In the genomic region with DNA sequence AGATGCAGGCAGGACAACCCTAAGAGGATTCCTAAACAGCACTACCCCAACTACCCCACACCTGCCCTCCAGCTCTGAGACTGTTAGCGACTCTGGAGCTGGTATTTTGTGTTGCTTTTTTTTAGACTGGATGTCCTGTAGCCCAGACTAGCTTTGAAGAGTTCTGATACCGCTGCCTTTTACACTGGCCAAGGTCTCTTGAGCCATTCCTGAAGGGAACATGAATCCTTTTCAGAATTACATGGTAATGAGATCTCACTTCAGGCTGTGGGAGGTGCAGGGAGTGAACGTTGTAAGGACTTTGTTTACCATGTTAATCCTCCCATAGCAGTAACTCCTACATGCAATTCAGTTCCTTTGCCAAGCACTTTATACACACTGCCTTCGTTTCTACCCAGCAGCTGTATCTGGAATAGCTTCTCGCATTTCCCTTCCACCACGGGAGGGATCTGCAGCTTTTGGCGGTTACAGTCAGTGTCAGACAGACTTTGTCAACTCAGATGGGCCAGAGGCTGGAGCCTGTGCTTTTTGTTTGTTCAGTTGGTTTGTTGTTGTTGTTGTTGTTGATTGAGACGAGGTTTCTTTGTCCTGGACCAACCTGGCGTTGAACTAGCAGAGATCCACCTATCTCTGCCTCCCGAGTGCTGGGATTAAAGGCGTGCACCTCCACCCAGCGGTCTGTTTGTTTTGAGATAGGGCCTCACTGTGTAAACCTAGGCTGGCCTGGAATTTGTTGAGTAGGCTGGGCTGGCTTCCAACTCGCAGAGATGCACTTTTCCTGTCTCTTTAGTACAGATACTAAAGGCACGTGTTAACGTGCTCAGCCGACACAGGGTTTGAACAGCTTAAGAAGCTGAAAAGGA, we compare ENCODE assay signal across 9 mouse cellular contexts. TPM values are rescaled to one million over a fixed set of nuclear protein-coding genes. Genes with fewer than 3 reads are reported as not detected.
DNase-seq lines count a peak whose midpoint lies in the region; ATAC-seq and TF ChIP-seq lines count a peak whose summit lies in the region.
"Had no signal": no experiment of that assay in that cellular context is flagged by ENCODE, and none has a peak within 500 bp of the region (broad histone marks: within the 10 kb centered on the region; RNA-seq: fewer than 3 reads in every experiment).

No protein-coding gene starts in this region.

- no peak overlapping the region for H3K9ac ChIP-seq in heart, embryonic 16.5 days (ENCODE audit: low read length)
- no peak overlapping the region for H3K9ac ChIP-seq in limb, embryonic 14.5 days (ENCODE audit: low read depth, low read length, severe bottlenecking)
- H3K9ac ChIP-seq: limb, embryonic 15.5 days had no signal

- no peak for TF ChIP-seq CTCF in gastrocnemius, adult 2 months (IDR thresholded peaks at IDR 0.05)
- TF ChIP-seq CTCF in small intestine, adult 2 months (IDR thresholded peaks at IDR 0.05; ENCODE audit: extremely low read depth, insufficient read length, insufficient replicate concordance, low read depth, low read length) = no peak

- no peaks in the 10 kb centered on the region for H3K9me3 ChIP-seq in heart, embryonic 16.5 days (replicated peaks; ENCODE audit: control insufficient read depth, low read length)
- no peaks in the 10 kb centered on the region for H3K9me3 ChIP-seq in limb, embryonic 14.5 days (ENCODE audit: control insufficient read depth, low read length)
- no peaks in the 10 kb centered on the region for H3K9me3 ChIP-seq in midbrain, embryonic 10.5 days (replicated peaks)
- H3K9me3 ChIP-seq: limb, embryonic 15.5 days had no signal

- no peak overlapping the region; the same call in 1 of the 2 replicates for H3K4me2 ChIP-seq in heart, embryonic 16.5 days (ENCODE audit: low read depth, low read length)
- no peak overlapping the region for H3K4me2 ChIP-seq in limb, embryonic 14.5 days (replicated peaks; ENCODE audit: low read depth, low read length, severe bottlenecking)
- H3K4me2 ChIP-seq: limb, embryonic 15.5 days had no signal

- no peak overlapping the region for H3K4me3 ChIP-seq in gastrocnemius, adult 2 months
- no peak overlapping the region for H3K4me3 ChIP-seq in heart, embryonic 16.5 days (ENCODE audit: low read length)
- H3K4me3 ChIP-seq in limb, embryonic 14.5 days (replicated peaks; ENCODE audit: low read length) = no peak overlapping the region
- H3K4me3 ChIP-seq in small intestine, adult 2 months (ENCODE audit: low read depth, low read length) = no peak overlapping the region
- H3K4me3 ChIP-seq in midbrain, embryonic 10.5 days = no peak overlapping the region
- H3K4me3 ChIP-seq: limb, embryonic 15.5 days had no signal

- no peaks in the 10 kb centered on the region for H3K36me3 ChIP-seq in heart, embryonic 16.5 days (ENCODE audit: control insufficient read depth, insufficient read depth)
- no peaks in the 10 kb centered on the region for H3K36me3 ChIP-seq in limb, embryonic 14.5 days (ENCODE audit: control insufficient read depth, insufficient read depth, low read length)
- no peaks in the 10 kb centered on the region for H3K36me3 ChIP-seq in small intestine, adult 2 months (ENCODE audit: control insufficient read depth, insufficient read depth, low read length)
- H3K36me3 ChIP-seq in midbrain, embryonic 10.5 days = no peaks in the 10 kb centered on the region
- H3K36me3 ChIP-seq: limb, embryonic 15.5 days had no signal

- H3K27me3 ChIP-seq in heart, embryonic 16.5 days (ENCODE audit: control insufficient read depth, insufficient read depth, low read length) = no peaks in the 10 kb centered on the region
- H3K27me3 ChIP-seq in limb, embryonic 14.5 days (ENCODE audit: control insufficient read depth, insufficient read depth, low read length) = no peaks in the 10 kb centered on the region
- H3K27me3 ChIP-seq in small intestine, adult 2 months (ENCODE audit: control insufficient read depth, insufficient read depth, low read length) = no peaks in the 10 kb centered on the region
- no peaks in the 10 kb centered on the region for H3K27me3 ChIP-seq in midbrain, embryonic 10.5 days (ENCODE audit: low read depth, poor library complexity, severe bottlenecking)
- H3K27me3 ChIP-seq: limb, embryonic 15.5 days had no signal

- peaks cover 20% of the 10 kb centered on the region for H3K4me1 ChIP-seq in heart, embryonic 16.5 days (ENCODE audit: control insufficient read depth, insufficient read depth, low read length)
- no peaks in the 10 kb centered on the region for H3K4me1 ChIP-seq in limb, embryonic 14.5 days (ENCODE audit: control insufficient read depth, insufficient read depth, low read length)
- peaks cover 24% of the 10 kb centered on the region for H3K4me1 ChIP-seq in small intestine, adult 2 months (ENCODE audit: control insufficient read depth, insufficient read depth, insufficient read length, low read length)
- H3K4me1 ChIP-seq in midbrain, embryonic 10.5 days = peaks cover 20% of the 10 kb centered on the region
- H3K4me1 ChIP-seq: limb, embryonic 15.5 days had no signal

- peak; percentile 79 for ATAC-seq in heart, embryonic 16.5 days (replicated peaks; ENCODE audit: extremely low read depth, insufficient read depth, low FRiP score)
- no peak for ATAC-seq in limb, embryonic 14.5 days (ENCODE audit: low FRiP score, low read depth)

- H3K27ac ChIP-seq in gastrocnemius, adult 2 months = peak overlapping the region; percentile 57
- peak overlapping the region; percentile 82 for H3K27ac ChIP-seq in heart, embryonic 16.5 days (ENCODE audit: low read length)
- no peak overlapping the region for H3K27ac ChIP-seq in limb, embryonic 14.5 days (replicated peaks; ENCODE audit: low read depth, low read length)
- peak overlapping the region; percentile 80 for H3K27ac ChIP-seq in small intestine, adult 2 months (ENCODE audit: insufficient read depth, low read depth, low read length)
- no peak overlapping the region for H3K27ac ChIP-seq in midbrain, embryonic 10.5 days (replicated peaks)
- H3K27ac ChIP-seq: limb, embryonic 15.5 days had no signal

- 25% methylated on average over 16 of the region's 16 CpGs for WGBS in heart, embryonic 16.5 days
- WGBS in limb, embryonic 14.5 days = 46% methylated on average over 16 of the region's 16 CpGs
- 25% methylated on average over 16 of the region's 16 CpGs for WGBS in small intestine, adult 2 months
- 49% methylated on average over 16 of the region's 16 CpGs for WGBS in midbrain, embryonic 10.5 days

- DNase-seq in gastrocnemius, adult 2 months = no peak
- DNase-seq in gastrocnemius, postnatal 4 days (ENCODE audit: low spot score in 2 of 2) = no peak
- DNase-seq in limb, embryonic 14.5 days (ENCODE audit: low spot score) = peak; percentile 11
- no peak for DNase-seq in midbrain, embryonic 10.5 days (ENCODE audit: low spot score)
- no peak for DNase-seq in right cerebral cortex, adult 2 months (ENCODE audit: low spot score in 2 of 2)
- DNase-seq in thymus, postnatal 25 days = no peak

- no peak for TF ChIP-seq POLR2A in limb, embryonic 14.5 days (IDR thresholded peaks at IDR 0.05; ENCODE audit: borderline replicate concordance, extremely low read depth, insufficient read depth, insufficient read length)
- TF ChIP-seq POLR2A in small intestine, adult 2 months (IDR thresholded peaks at IDR 0.05; ENCODE audit: low read depth, low read length) = no peak

- intact Hi-C loops in gastrocnemius, adult 2 months (cut with DNase I) = no loop called here

RNA-seq across cellular contexts. Expression of a gene that starts 25.2 kb away (rescaled TPM):
- 10 to 100 TPM; 90.4 to 98.4 TPM for total RNA-seq in gastrocnemius, adult 2 months (2021)
- total RNA-seq in gastrocnemius, postnatal 4 days (2021) = 10 to 100 TPM; 92.7 to 95.0 TPM
- 12.1 and 12.9 TPM in 2 replicates for polyA plus RNA-seq in heart, embryonic 16.5 days (2015; fragmentation: Nextera tagmentation; extraction: Ambion mirVana)
- 46.4 and 46.9 TPM in 2 replicates for polyA plus RNA-seq in limb, embryonic 14.5 days (2012; rRNA removed)
- 24.7 and 26.9 TPM in 2 replicates for polyA plus RNA-seq in limb, embryonic 14.5 days (2014; fragmentation: Nextera tagmentation; extraction: Ambion mirVana)
- polyA plus RNA-seq in small intestine, adult 2 months (2012; rRNA removed) = 16.9 and 25.9 TPM in 2 replicates
- 13.0 and 15.3 TPM in 2 replicates for polyA plus RNA-seq in midbrain, embryonic 10.5 days (2016; fragmentation: Nextera tagmentation; extraction: Ambion mirVana)

Comparison
In these comparisons a context has a peak if more than half of its experiments do, and no peak if none do; other contexts are left out.
1. H3K27ac ChIP-seq: peak in gastrocnemius, adult 2 months (single experiment), heart, embryonic 16.5 days (single experiment) and small intestine, adult 2 months (single experiment); none in limb, embryonic 14.5 days (single experiment) and midbrain, embryonic 10.5 days (single experiment).